9 mouse cellular contexts compared by ENCODE assay signal in the genomic region with DNA sequence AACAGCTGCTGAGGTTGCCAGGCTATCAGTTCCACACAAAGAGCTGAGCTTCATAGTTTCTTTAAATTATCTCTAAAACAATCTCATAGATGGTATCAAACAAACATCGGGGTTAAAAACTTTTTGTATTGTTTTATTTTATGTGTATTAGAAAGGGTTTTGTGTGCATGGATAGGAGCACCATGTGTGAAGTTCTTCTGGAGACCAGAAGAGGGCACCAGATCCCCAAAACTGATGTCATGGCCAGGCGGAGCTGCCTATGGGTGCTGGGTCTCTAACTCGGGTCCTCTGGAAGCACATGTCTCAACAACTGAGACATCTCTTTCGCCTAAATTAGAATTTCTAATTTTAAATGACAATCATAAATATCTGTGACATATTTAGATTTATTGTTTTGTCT. TPM values are rescaled to one million over a fixed set of nuclear protein-coding genes. Genes with fewer than 3 reads are reported as not detected.
DNase-seq lines count a peak whose midpoint lies in the region; ATAC-seq and TF ChIP-seq lines count a peak whose summit lies in the region.
"Had no signal": no experiment of that assay in that cellular context is flagged by ENCODE, and none has a peak within 500 bp of the region (broad histone marks: within the 10 kb centered on the region; RNA-seq: fewer than 3 reads in every experiment).

No protein-coding gene starts in this region.

- H3K4me2 ChIP-seq in midbrain, embryonic 13.5 days (replicated peaks), result no peak overlapping the region

- no peak for ATAC-seq in midbrain, embryonic 13.5 days
- ATAC-seq in megakaryocyte, adult 5-6 weeks (ENCODE audit: poor library complexity, severe bottlenecking), result peak; percentile 74

- no peaks in the 10 kb centered on the region for H3K9me3 ChIP-seq in midbrain, embryonic 10.5 days (replicated peaks)
- H3K9me3 ChIP-seq in midbrain, embryonic 13.5 days, result no peaks in the 10 kb centered on the region

- H3K36me3 ChIP-seq in midbrain, embryonic 10.5 days, result no peaks in the 10 kb centered on the region
- H3K36me3 ChIP-seq in midbrain, embryonic 13.5 days, result no peaks in the 10 kb centered on the region

- H3K4me3 ChIP-seq in midbrain, embryonic 10.5 days, result no peak overlapping the region
- no peak overlapping the region for H3K4me3 ChIP-seq in midbrain, embryonic 13.5 days (replicated peaks)
- H3K4me3 ChIP-seq in embryonic fibroblast, embryonic 13.5 days (ENCODE audit: insufficient read depth, low read length), result no peak overlapping the region
- H3K4me3 ChIP-seq: myocyte had no signal

- WGBS in midbrain, embryonic 10.5 days, result 56% methylated on average over 4 of the region's 4 CpGs
- 63% methylated on average over 4 of the region's 4 CpGs for WGBS in midbrain, embryonic 13.5 days

- H3K27me3 ChIP-seq in midbrain, embryonic 10.5 days (ENCODE audit: low read depth, poor library complexity, severe bottlenecking), result no peaks in the 10 kb centered on the region
- H3K27me3 ChIP-seq in midbrain, embryonic 13.5 days, result no peaks in the 10 kb centered on the region

- no peak for TF ChIP-seq POLR2A in embryonic fibroblast, embryonic 13.5 days (IDR thresholded peaks at IDR 0.05; ENCODE audit: low read depth, low read length)

- intact Hi-C loops in left cerebral cortex, postnatal 4 days (cut with DNase I), result loop anchor here (10.0 kb wide), 1 partner anchor 464 kb away; no protein-coding TSS in a partner anchor
- intact Hi-C loops in gastrocnemius, postnatal 36 days (cut with DNase I), result loop anchor here (2.0 to 5.0 kb wide), 2 partner anchors 38 to 1136 kb away; no protein-coding TSS in a partner anchor

- no peak overlapping the region for H3K9ac ChIP-seq in midbrain, embryonic 13.5 days (replicated peaks)

- no peaks in the 10 kb centered on the region for H3K4me1 ChIP-seq in midbrain, embryonic 10.5 days
- no peaks in the 10 kb centered on the region for H3K4me1 ChIP-seq in midbrain, embryonic 13.5 days (replicated peaks)
- H3K4me1 ChIP-seq in embryonic fibroblast, embryonic 13.5 days (ENCODE audit: control insufficient read depth, insufficient read depth, low read length), result no peaks in the 10 kb centered on the region

- no peak overlapping the region for H3K27ac ChIP-seq in midbrain, embryonic 10.5 days (replicated peaks)
- no peak overlapping the region for H3K27ac ChIP-seq in midbrain, embryonic 13.5 days
- no peak overlapping the region for H3K27ac ChIP-seq in embryonic fibroblast, embryonic 13.5 days (ENCODE audit: insufficient read depth, low read length)

- peak; percentile 23; the same call in 1 of the 2 replicates for TF ChIP-seq CTCF in embryonic fibroblast, embryonic 13.5 days (IDR thresholded peaks at IDR 0.05; ENCODE audit: borderline replicate concordance, insufficient read depth, low read length)

- DNase-seq in adrenal gland, postnatal 36 days, result peak; percentile 19 to 41
- DNase-seq in adrenal gland, adult 18-20 months (ENCODE audit: low spot score in 2 of 2), result no peak
- peak; percentile 30 for DNase-seq in midbrain, embryonic 10.5 days (ENCODE audit: low spot score)
- no peak for DNase-seq in left cerebral cortex, postnatal 4 days
- DNase-seq in gastrocnemius, postnatal 36 days, result no peak

RNA-seq across cellular contexts. Expression of gene Endod1, which starts 32.9 kb away (rescaled TPM):
- 10 to 100 TPM; 15.5 to 16.7 TPM for total RNA-seq in adrenal gland, postnatal 36 days (2021)
- 10 to 100 TPM; 16.1 to 18.5 TPM for total RNA-seq in adrenal gland, adult 18-20 months (2021)
- 6.6 and 7.8 TPM in 2 replicates for polyA plus RNA-seq in midbrain, embryonic 10.5 days (2016; fragmentation: Nextera tagmentation; extraction: Ambion mirVana)
- 9.0 and 11.1 TPM in 2 replicates for polyA plus RNA-seq in midbrain, embryonic 13.5 days (2015; fragmentation: Nextera tagmentation; extraction: Ambion mirVana)
- polyA plus RNA-seq in embryonic fibroblast, embryonic 13.5 days (2011; ENCODE audit: insufficient read length, low read depth, missing spikeins), result 11.7 and 13.0 TPM in 2 replicates
- 9.4 and 11.8 TPM in 2 replicates for total RNA-seq in megakaryocyte, adult 5-6 weeks (2015)
- 10.3 and 11.7 TPM in 2 replicates for total RNA-seq in megakaryocyte, adult 5-6 weeks (2017)
- total RNA-seq in left cerebral cortex, postnatal 4 days (2021), result 10 to 100 TPM; 40.3 to 44.7 TPM
- 1 to 10 TPM; 3.0 to 4.8 TPM for total RNA-seq in gastrocnemius, postnatal 36 days (2021)

Comparison
In these comparisons a context has a peak if more than half of its experiments do, and no peak if none do; other contexts are left out.
1. DNase-seq: peak in adrenal gland, postnatal 36 days (2 of 2) and midbrain, embryonic 10.5 days (single experiment); none in adrenal gland, adult 18-20 months (0 of 2), left cerebral cortex, postnatal 4 days (single experiment) and gastrocnemius, postnatal 36 days (0 of 2).